Mouse (Mus musculus) T-cell, adult 66 days (primary cell): ENCODE data around the gene Gm8082. TPM values are rescaled to one million over a fixed set of nuclear protein-coding genes. Genes with fewer than 3 reads are reported as not detected.

Experiments used
- total RNA-seq, 2 experiments: library from RNA; stranded (reverse); gene quantifications; 3 replicates in 1 of 2; 4 replicates in 1 of 2; pipeline ENCODE4 v1.2.4; 2023

Gm8082 gene
- total RNA-seq, result not detected

GRCm38 (mm10) chr14:42993524-42993923 lies at the start of gene Gm8082:
Gene Gm8082 (minus strand): TSS chr14:42993624.

GRCm38 (mm10) chr14:43015528-43015927 lies 22.1 kb upstream of the Gm8082 start, which contains the start of gene Gm10376:
Gene Gm10376 (minus strand): TSS chr14:43015628.

Other genes starting within 250 kb of the Gm8082 start
- gene Gm3015, start 224.8 kb downstream of the Gm8082 start, total RNA-seq, result not detected
- gene Gm10377, start 195.6 kb downstream of the Gm8082 start, total RNA-seq, result not detected
- not detected for gene Gm21977, start 140.1 kb downstream of the Gm8082 start, total RNA-seq
- gene Gm10376, start 22.0 kb upstream of the Gm8082 start, total RNA-seq, result not detected
- gene Gm8094, start 83.0 kb upstream of the Gm8082 start, total RNA-seq, result not detected
- not detected for gene Gm8104, start 107.0 kb upstream of the Gm8082 start, total RNA-seq
- not detected for gene Gm7233, start 186.2 kb upstream of the Gm8082 start, total RNA-seq
- gene Gm8122, start 241.7 kb upstream of the Gm8082 start, total RNA-seq, result not detected